Mouse (Mus musculus) MEL (cell line): Measurements from ENCODE around the gene Immp2l.

Experiments used
- CHD2 ChIP-seq: IDR thresholded peaks from 2 replicates; pipeline ENCODE4 v1.6.1; 2011; ENCODE audit warnings: low read length, improper control_type of control experiment
- CTCF ChIP-seq, 3 experiments: IDR thresholded peaks in 2 of 3; conservative IDR thresholded peaks in 1 of 3; 2 replicates each; pipeline ENCODE4 v1.5.1; 2011 to 2012; ENCODE audit warnings: low read length in 3 of 3, low read depth in 2 of 3, mild to moderate bottlenecking in 2 of 3, improper control_type of control experiment in 1 of 3, inconsistent platforms in 1 of 3, mixed read lengths in 1 of 3, moderate library complexity in 1 of 3; ENCODE audit not compliant: control insufficient read depth in 1 of 3, insufficient read depth in 1 of 3, poor library complexity in 1 of 3, severe bottlenecking in 1 of 3
- ETS1 ChIP-seq: IDR thresholded peaks from 2 replicates; pipeline ENCODE4 v1.6.1; 2012; ENCODE audit warnings: low read depth, mild to moderate bottlenecking, inconsistent platforms, low read length, improper control_type of control experiment, moderate library complexity
- GATA1 ChIP-seq: IDR thresholded peaks from 2 replicates; pipeline ENCODE4 v1.6.1; 2011; ENCODE audit warnings: low read depth, low read length, improper control_type of control experiment
- MXI1 ChIP-seq: IDR thresholded peaks from 2 replicates; pipeline ENCODE4 v1.6.1; 2011; ENCODE audit warnings: mild to moderate bottlenecking, low read depth, low read length, improper control_type of control experiment
- POLR2A ChIP-seq, 2 experiments: IDR thresholded peaks; 2 replicates each; pipeline ENCODE4 v1.6.1; 2011 to 2012; ENCODE audit warnings: low read length in 2 of 2, mild to moderate bottlenecking in 2 of 2, control low read depth in 1 of 2, improper control_type of control experiment in 1 of 2, low read depth in 1 of 2, moderate library complexity in 1 of 2; ENCODE audit not compliant: control insufficient read depth in 1 of 2, insufficient read depth in 1 of 2, poor library complexity in 1 of 2
- POLR2AphosphoS5 ChIP-seq: IDR thresholded peaks from 2 replicates; pipeline ENCODE4 v1.6.1; 2012; ENCODE audit warnings: low read depth, borderline replicate concordance, mild to moderate bottlenecking, inconsistent platforms, low read length, moderate library complexity, mixed read lengths
- RAD21 ChIP-seq: IDR thresholded peaks from 2 replicates; pipeline ENCODE4 v1.6.1; 2011; ENCODE audit warnings: mild to moderate bottlenecking, low read depth, low read length, improper control_type of control experiment
- TAL1 ChIP-seq: IDR thresholded peaks from 2 replicates; pipeline ENCODE4 v1.6.1; 2012; ENCODE audit warnings: mild to moderate bottlenecking, inconsistent platforms, low read length, moderate library complexity, mixed read lengths
- UBTF ChIP-seq: IDR thresholded peaks from 2 replicates; pipeline ENCODE4 v1.6.1; 2012; ENCODE audit warnings: low read depth, mild to moderate bottlenecking, inconsistent platforms, low read length, improper control_type of control experiment, moderate library complexity, borderline replicate concordance; ENCODE audit not compliant: insufficient read depth
- USF1 ChIP-seq: IDR thresholded peaks from 2 replicates; pipeline ENCODE4 v1.6.1; 2014; ENCODE audit warnings: low read depth, mild to moderate bottlenecking, inconsistent platforms, low read length, improper control_type of control experiment, moderate library complexity
- ZC3H11A ChIP-seq: IDR thresholded peaks from 2 replicates; pipeline ENCODE4 v1.6.1; 2012; ENCODE audit warnings: low read depth, mild to moderate bottlenecking, inconsistent platforms, low read length, improper control_type of control experiment
- ZMIZ1 ChIP-seq: IDR thresholded peaks from 2 replicates; pipeline ENCODE4 v1.6.1; 2012; ENCODE audit warnings: low read depth, mild to moderate bottlenecking, inconsistent platforms, low read length, improper control_type of control experiment, moderate library complexity
- ZNF384 ChIP-seq: IDR thresholded peaks from 2 replicates; pipeline ENCODE4 v1.6.1; 2012; ENCODE audit warnings: low read depth, mild to moderate bottlenecking, inconsistent platforms, low read length, improper control_type of control experiment

- no peak for TF ChIP-seq CTCF (IDR thresholded peaks at IDR 0.05 in 2 of 3, conservative IDR thresholded peaks at IDR 0.05 in 1 of 3; ENCODE audit: control insufficient read depth in 1 of 3, insufficient read depth in 1 of 3, low read depth in 2 of 3, low read length in 3 of 3, poor library complexity in 1 of 3, severe bottlenecking in 1 of 3)
- TF ChIP-seq ETS1 = no peak
- TF ChIP-seq ZC3H11A = no peak
- TF ChIP-seq TAL1 = no peak
- TF ChIP-seq RAD21 = no peak
- no peak for TF ChIP-seq USF1
- no peak for TF ChIP-seq POLR2A (IDR thresholded peaks at IDR 0.05; ENCODE audit: control insufficient read depth in 1 of 2, insufficient read depth in 1 of 2, low read depth in 1 of 2, low read length in 2 of 2, poor library complexity in 1 of 2)
- TF ChIP-seq UBTF = no peak
- TF ChIP-seq ZNF384 = no peak
- TF ChIP-seq ZMIZ1 = no peak
- TF ChIP-seq CHD2 = no peak
- no peak for TF ChIP-seq MXI1
- no peak for TF ChIP-seq GATA1
- no peak for TF ChIP-seq POLR2AphosphoS5
These were observed 686.7 kb downstream of the Immp2l start for GRCm38 (mm10) chr12:41710608-41711007.
